Comparison of ENCODE assay signal across 8 mouse cellular contexts in the genomic region with DNA sequence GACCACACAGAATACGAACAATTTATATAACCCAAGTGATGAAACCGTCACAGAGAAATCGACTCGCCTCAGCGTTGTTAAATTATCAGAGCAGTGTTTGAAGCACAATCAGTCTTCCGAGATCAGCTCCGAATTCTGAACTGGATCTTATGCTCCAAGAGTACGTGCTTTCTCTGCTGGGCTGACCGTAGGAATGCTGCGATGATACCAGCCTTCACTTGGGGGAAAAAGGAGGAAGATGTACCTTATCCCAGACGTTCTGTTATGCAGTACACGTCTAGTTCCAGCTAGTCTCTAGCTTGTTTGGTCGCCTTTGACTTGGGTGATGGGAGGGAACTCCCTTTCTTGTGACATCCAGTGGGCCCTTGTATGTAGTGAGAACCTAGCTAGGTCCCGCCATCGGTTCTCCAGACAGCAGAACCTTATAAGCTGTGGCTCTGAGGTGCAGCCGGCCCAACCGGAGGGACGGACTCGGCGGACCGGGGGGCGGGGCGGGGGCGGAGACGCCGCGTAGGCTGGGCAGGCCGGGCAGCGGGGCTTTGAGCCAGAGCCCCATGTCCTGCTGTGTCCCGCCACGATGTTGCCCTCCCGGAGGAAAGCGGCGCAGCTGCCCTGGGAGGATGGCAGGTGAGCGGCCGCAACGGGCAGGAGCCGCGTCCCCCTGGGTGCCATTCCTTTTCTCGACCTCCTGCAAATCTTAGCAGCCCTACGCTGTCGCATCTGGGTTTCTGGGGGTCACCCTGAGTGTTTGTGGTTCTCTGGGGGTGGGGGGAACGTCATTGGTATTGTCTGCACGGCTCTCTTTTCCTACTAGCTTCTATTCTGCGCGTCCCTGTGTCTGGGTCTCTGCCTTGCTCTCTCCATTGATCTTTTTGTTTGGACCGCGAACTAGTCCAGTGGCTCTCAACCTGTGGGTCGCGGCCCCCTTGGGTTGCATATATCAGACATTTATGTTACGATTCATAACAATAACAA. TPM values are rescaled to one million over a fixed set of nuclear protein-coding genes. Genes with fewer than 3 reads are reported as not detected.
A peak's percentile ranks its signal among the peaks of the same experiment; 100 is the strongest.
DNase-seq lines count a peak whose midpoint lies in the region; ATAC-seq and TF ChIP-seq lines count a peak whose summit lies in the region.

A gene (plus strand): TSS at position 331 of the 975 bp plus-strand sequence.

- ATAC-seq in embryonic facial prominence, embryonic 15.5 days (ENCODE audit: insufficient number of reproducible peaks, low FRiP score, low TSS enrichment, low read depth) = peak; percentile 77; the same call in 1 of the 2 replicates
- ATAC-seq in kidney, embryonic 14.5 days (ENCODE audit: low FRiP score, low TSS enrichment) = peak; percentile 87
- peak; percentile 82 for ATAC-seq in limb, embryonic 15.5 days (ENCODE audit: insufficient number of reproducible peaks, low FRiP score, low TSS enrichment, low read depth)
- peak; percentile 88 for ATAC-seq in midbrain, postnatal 0 days (ENCODE audit: low FRiP score)

- H3K4me3 ChIP-seq in embryonic facial prominence, embryonic 15.5 days (replicated peaks) = peak within 1 kb of the TSS; percentile 95
- peak within 1 kb of the TSS; percentile 82 for H3K4me3 ChIP-seq in kidney, embryonic 14.5 days (ENCODE audit: low read length)
- H3K4me3 ChIP-seq in limb, embryonic 15.5 days = peak within 1 kb of the TSS; percentile 75
- peak within 1 kb of the TSS; percentile 75 for H3K4me3 ChIP-seq in midbrain, postnatal 0 days (ENCODE audit: low read depth, low read length)

- 9% methylated on average over 51 of the region's 51 CpGs for WGBS in embryonic facial prominence, embryonic 15.5 days
- WGBS in kidney, embryonic 14.5 days = 11% methylated on average over 48 of the region's 51 CpGs
- 8% methylated on average over 51 of the region's 51 CpGs for WGBS in limb, embryonic 15.5 days
- WGBS in midbrain, postnatal 0 days = 10% methylated on average over 49 of the region's 51 CpGs

- H3K36me3 ChIP-seq in embryonic facial prominence, embryonic 15.5 days = peaks cover 46% of the 10 kb centered on the region
- H3K36me3 ChIP-seq in kidney, embryonic 14.5 days (ENCODE audit: control insufficient read depth, insufficient read depth, low read length) = peaks cover 37% of the 10 kb centered on the region
- peaks cover 53% of the 10 kb centered on the region for H3K36me3 ChIP-seq in limb, embryonic 15.5 days
- peaks cover 29% of the 10 kb centered on the region for H3K36me3 ChIP-seq in midbrain, postnatal 0 days (ENCODE audit: insufficient read depth, low read length)

- DNase-seq in 3T3-L1 (ENCODE audit: low read depth, low spot score) = peak; percentile 81
- peak; percentile 78 to 86 for DNase-seq in adrenal gland, postnatal 4 days (ENCODE audit: low spot score in 2 of 2)
- peak; percentile 80 to 85 for DNase-seq in heart, adult 9 months (ENCODE audit: low spot score in 2 of 2)
- DNase-seq in midbrain, postnatal 0 days (ENCODE audit: low spot score) = peak; percentile 78
- peak; percentile 87 for DNase-seq in spleen, postnatal 10 days (ENCODE audit: low spot score in 2 of 2)

- peak within 1 kb of the TSS; percentile 85 for H3K9ac ChIP-seq in embryonic facial prominence, embryonic 15.5 days
- H3K9ac ChIP-seq in kidney, embryonic 14.5 days (ENCODE audit: low read depth, low read length) = peak within 1 kb of the TSS; percentile 76
- H3K9ac ChIP-seq in limb, embryonic 15.5 days = peak within 1 kb of the TSS; percentile 67
- peak within 1 kb of the TSS; percentile 93 for H3K9ac ChIP-seq in midbrain, postnatal 0 days (replicated peaks; ENCODE audit: low read length, poor library complexity, severe bottlenecking)

- no peaks in the 10 kb centered on the region for H3K27me3 ChIP-seq in embryonic facial prominence, embryonic 15.5 days
- no peaks in the 10 kb centered on the region for H3K27me3 ChIP-seq in kidney, embryonic 14.5 days (ENCODE audit: control insufficient read depth, insufficient read depth, low read length)
- H3K27me3 ChIP-seq in limb, embryonic 15.5 days = no peaks in the 10 kb centered on the region
- H3K27me3 ChIP-seq in midbrain, postnatal 0 days (ENCODE audit: insufficient read depth, low read length) = no peaks in the 10 kb centered on the region

- peak within 1 kb of the TSS; percentile 71 for H3K4me2 ChIP-seq in embryonic facial prominence, embryonic 15.5 days (replicated peaks)
- H3K4me2 ChIP-seq in kidney, embryonic 14.5 days (replicated peaks; ENCODE audit: low read depth, low read length) = peak within 1 kb of the TSS; percentile 66
- peak within 1 kb of the TSS; percentile 63 for H3K4me2 ChIP-seq in limb, embryonic 15.5 days
- H3K4me2 ChIP-seq in midbrain, postnatal 0 days (ENCODE audit: low read depth, low read length, poor library complexity, severe bottlenecking) = peak within 1 kb of the TSS; percentile 62

- peak within 1 kb of the TSS; percentile 55 for H3K27ac ChIP-seq in embryonic facial prominence, embryonic 15.5 days (replicated peaks)
- no peak within 1 kb of the TSS for H3K27ac ChIP-seq in kidney, embryonic 14.5 days (ENCODE audit: low read depth, low read length)
- H3K27ac ChIP-seq in limb, embryonic 15.5 days = peak within 1 kb of the TSS; percentile 50; the same call in 1 of the 2 replicates
- peak within 1 kb of the TSS; percentile 74 for H3K27ac ChIP-seq in midbrain, postnatal 0 days (ENCODE audit: low read depth, low read length)

- no peak for TF ChIP-seq CTCF in midbrain, postnatal 0 days (IDR thresholded peaks at IDR 0.05)

- peaks cover 13% of the 10 kb centered on the region for H3K4me1 ChIP-seq in embryonic facial prominence, embryonic 15.5 days
- 0 out of 2 replicates have a peak, but pooled peaks cover 3% of the 10 kb centered on the region for H3K4me1 ChIP-seq in kidney, embryonic 14.5 days (ENCODE audit: control insufficient read depth, insufficient read depth, low read length)
- H3K4me1 ChIP-seq in limb, embryonic 15.5 days = peaks cover 16% of the 10 kb centered on the region
- H3K4me1 ChIP-seq in midbrain, postnatal 0 days (ENCODE audit: insufficient read depth, low read length) = 0 out of 2 replicates have a peak, but pooled peaks cover 3% of the 10 kb centered on the region

- H3K9me3 ChIP-seq in embryonic facial prominence, embryonic 15.5 days (replicated peaks) = no peaks in the 10 kb centered on the region
- no peaks in the 10 kb centered on the region for H3K9me3 ChIP-seq in kidney, embryonic 14.5 days (ENCODE audit: control insufficient read depth, low read length)
- H3K9me3 ChIP-seq in limb, embryonic 15.5 days = no peaks in the 10 kb centered on the region
- H3K9me3 ChIP-seq in midbrain, postnatal 0 days (ENCODE audit: low read length) = no peaks in the 10 kb centered on the region

RNA-seq across cellular contexts. Expression of the gene that starts here (rescaled TPM):
- total RNA-seq in adrenal gland, postnatal 4 days (2021) = 10 to 100 TPM; 16.5 to 18.8 TPM
- 30.3 and 32.3 TPM in 2 replicates for polyA plus RNA-seq in embryonic facial prominence, embryonic 15.5 days (2015; fragmentation: Nextera tagmentation; extraction: Ambion mirVana)
- polyA plus RNA-seq in kidney, embryonic 14.5 days (2014; fragmentation: Nextera tagmentation; extraction: Ambion mirVana) = 13.5 and 18.2 TPM in 2 replicates
- polyA plus RNA-seq in limb, embryonic 15.5 days (2015; fragmentation: Nextera tagmentation; extraction: Ambion mirVana) = 34.0 TPM in 2 replicates
- total RNA-seq in midbrain, postnatal 0 days (2014; rRNA removed) = 62.6 and 67.7 TPM in 2 replicates
- polyA plus RNA-seq in midbrain, postnatal 0 days (2015; fragmentation: Nextera tagmentation; extraction: Ambion mirVana) = 50.1 and 55.1 TPM in 2 replicates
